Mouse (Mus musculus): ENCODE data around the gene Aurkaip1. TPM values are rescaled to one million over a fixed set of nuclear protein-coding genes. Genes with fewer than 3 reads are reported as not detected.

The Aurkaip1 gene
- polyA plus RNA-seq, 1 experiment from 2014 or later: 121 TPM

DNA sequence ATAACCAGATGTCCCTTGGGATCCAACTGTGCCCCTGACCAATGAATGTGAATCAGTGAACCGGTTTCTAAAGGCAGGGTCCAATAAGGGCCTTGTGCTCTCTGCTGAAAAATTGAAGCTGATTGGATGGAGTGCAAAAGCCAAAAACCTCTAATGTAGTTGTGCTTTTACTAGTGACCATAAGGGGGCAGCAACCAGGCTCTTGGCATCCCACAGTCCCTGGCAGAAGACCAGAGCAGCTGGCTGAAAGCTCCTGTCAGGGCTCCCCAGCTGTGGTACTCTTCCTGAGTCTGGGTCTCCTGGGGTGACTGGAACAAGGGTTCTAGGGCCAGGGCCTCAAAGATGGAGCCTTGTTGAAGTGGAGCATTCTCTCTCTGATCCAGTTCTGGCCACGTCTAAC is 2.8 kb downstream of the Aurkaip1 start:
- 28% methylated on average over 2 of the region's 2 CpGs for WGBS (ENCODE audit: insufficient replicate concordance)
- ATAC-seq (replicated peaks; ENCODE audit: insufficient number of reproducible peaks, low FRiP score, low TSS enrichment): no peak

DNA sequence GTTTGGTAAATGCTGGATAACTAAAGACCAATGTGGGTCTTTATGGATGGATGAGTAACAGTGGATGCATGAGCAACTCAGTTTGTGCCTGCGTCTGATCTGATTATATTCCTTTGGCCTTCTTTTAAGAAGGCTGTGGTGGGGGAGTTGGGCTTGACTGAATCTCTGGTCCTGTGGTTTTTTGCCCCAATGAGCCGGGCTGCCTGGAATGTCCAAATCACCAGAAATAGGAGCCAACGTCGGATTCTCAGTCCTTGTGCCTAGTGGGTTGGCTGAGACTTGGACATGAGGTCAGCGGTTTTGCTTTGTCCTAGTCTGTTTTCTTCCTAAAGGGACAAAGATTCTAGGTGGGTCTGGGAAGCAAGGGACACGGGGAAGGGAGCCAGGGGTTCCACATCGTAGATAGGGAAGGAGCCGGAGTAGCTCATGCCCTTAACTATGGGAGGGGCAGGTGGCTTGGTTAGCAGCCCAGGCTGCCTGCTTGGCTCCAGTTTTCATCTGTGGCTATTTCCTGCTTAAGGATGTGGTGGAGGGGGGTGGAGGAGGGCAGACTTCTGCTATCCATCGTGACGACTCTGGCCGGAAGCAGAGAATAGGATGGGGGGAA is 6.4 kb downstream of the Aurkaip1 start:
- WGBS (ENCODE audit: insufficient replicate concordance): 56% methylated on average over 11 of the region's 11 CpGs
- Histone ChIP-seq H3K4me2 (no peak overlapping the region), H3K27me3 (ENCODE audit: control insufficient read depth, insufficient read depth, low read length) (peaks cover 5% of the 10 kb centered on the region; the same call in 1 of the 2 replicates)

More for the DNA sequence above, 2.8 kb downstream of the Aurkaip1 start:
- Histone ChIP-seq H3K4me2 (peak overlapping the region; percentile 12; the same call in 1 of the 2 replicates), H3K4me3 (ENCODE audit: low read depth, low read length) (no peak overlapping the region), H3K27me3 (ENCODE audit: control insufficient read depth, insufficient read depth, low read length) (no peaks in the 10 kb centered on the region), H3K36me3 (ENCODE audit: control insufficient read depth, insufficient read depth, low read length) (peaks cover 4% of the 10 kb centered on the region; the same call in 1 of the 2 replicates), H3K9ac (ENCODE audit: low read depth, low read length) (peak overlapping the region; percentile 34; the same call in 1 of the 2 replicates), H3K27ac (ENCODE audit: low read depth, low read length) (no peak overlapping the region), H3K4me1 (ENCODE audit: control insufficient read depth, insufficient read depth, low read length) (peaks cover 21% of the 10 kb centered on the region), H3K9me3 (replicated peaks; ENCODE audit: control insufficient read depth, low read length) (no peaks in the 10 kb centered on the region)

DNA sequence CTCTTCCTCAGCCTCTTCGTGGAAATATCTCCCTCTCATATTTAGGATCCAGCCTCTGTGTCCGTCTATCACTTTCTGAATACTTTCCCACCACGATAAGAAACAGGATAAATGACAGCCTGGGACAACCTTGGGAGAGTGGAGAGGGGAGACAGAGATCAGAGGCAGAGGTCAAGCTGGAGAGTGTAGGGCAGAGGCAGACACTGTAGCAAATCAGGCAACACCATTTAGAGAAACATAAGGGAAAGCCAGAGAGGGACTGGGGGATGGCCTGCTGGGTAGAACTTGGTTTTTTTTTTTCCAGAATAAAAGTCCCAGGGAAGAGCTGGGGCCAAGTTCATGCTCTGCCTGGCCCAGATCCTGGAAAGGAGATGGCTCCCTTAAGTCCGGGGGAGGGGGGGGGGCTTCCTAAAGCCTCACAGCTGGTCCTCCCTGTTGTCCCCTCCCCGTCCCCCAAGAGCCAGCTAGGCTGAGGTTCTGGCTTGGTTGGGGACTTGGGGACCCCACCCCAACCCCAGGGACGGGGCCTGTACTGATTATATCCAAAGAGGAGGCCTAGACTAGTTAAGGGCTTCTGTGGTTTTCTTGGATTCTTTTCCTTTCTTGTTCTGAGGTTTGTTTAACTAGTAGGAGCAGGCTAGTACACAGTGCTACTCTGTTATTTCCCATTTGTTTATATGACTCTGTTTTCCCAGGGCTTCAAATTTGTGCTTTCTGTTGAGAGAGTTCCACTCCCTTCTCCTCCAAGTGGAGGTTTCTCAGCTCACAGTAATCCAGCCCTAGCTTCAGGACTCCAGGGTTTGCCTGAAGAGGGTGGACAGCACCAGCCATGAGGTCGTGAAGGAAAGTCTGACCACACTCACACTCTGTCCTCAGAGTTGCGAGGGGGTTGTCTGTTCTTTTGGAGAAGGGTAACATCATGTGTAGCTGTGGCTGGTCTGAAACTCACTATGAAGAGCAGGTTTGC is 7.4 kb downstream of the Aurkaip1 start:
- H3K27me3 ChIP-seq (ENCODE audit: control insufficient read depth, insufficient read depth, low read length): peaks cover 5% of the 10 kb centered on the region; the same call in 1 of the 2 replicates
- H3K9me3 ChIP-seq (replicated peaks; ENCODE audit: control insufficient read depth, low read length): no peaks in the 10 kb centered on the region
- H3K9ac ChIP-seq (ENCODE audit: low read depth, low read length): no peak overlapping the region
- no peak overlapping the region for H3K4me2 ChIP-seq
- 42% methylated on average over 8 of the region's 8 CpGs for WGBS (ENCODE audit: insufficient replicate concordance)
- no peak overlapping the region for H3K4me3 ChIP-seq (ENCODE audit: low read depth, low read length)
- no peaks in the 10 kb centered on the region; the same call in 1 of the 2 replicates for H3K36me3 ChIP-seq (ENCODE audit: control insufficient read depth, insufficient read depth, low read length)
- no peak for ATAC-seq (replicated peaks; ENCODE audit: insufficient number of reproducible peaks, low FRiP score, low TSS enrichment)
- H3K4me1 ChIP-seq (ENCODE audit: control insufficient read depth, insufficient read depth, low read length): peaks cover 42% of the 10 kb centered on the region
- H3K27ac ChIP-seq (ENCODE audit: low read depth, low read length): peak overlapping the region; percentile 47

More for the DNA sequence above, 6.4 kb downstream of the Aurkaip1 start:
- no peaks in the 10 kb centered on the region for H3K9me3 ChIP-seq (replicated peaks; ENCODE audit: control insufficient read depth, low read length)
- no peak overlapping the region for H3K4me3 ChIP-seq (ENCODE audit: low read depth, low read length)
- no peak for ATAC-seq (replicated peaks; ENCODE audit: insufficient number of reproducible peaks, low FRiP score, low TSS enrichment)
- H3K4me1 ChIP-seq (ENCODE audit: control insufficient read depth, insufficient read depth, low read length): peaks cover 42% of the 10 kb centered on the region
- peaks cover 4% of the 10 kb centered on the region; the same call in 1 of the 2 replicates for H3K36me3 ChIP-seq (ENCODE audit: control insufficient read depth, insufficient read depth, low read length)
- H3K27ac ChIP-seq (ENCODE audit: low read depth, low read length): peak overlapping the region; percentile 47; the same call in 1 of the 2 replicates
- H3K9ac ChIP-seq (ENCODE audit: low read depth, low read length): no peak overlapping the region

DNA sequence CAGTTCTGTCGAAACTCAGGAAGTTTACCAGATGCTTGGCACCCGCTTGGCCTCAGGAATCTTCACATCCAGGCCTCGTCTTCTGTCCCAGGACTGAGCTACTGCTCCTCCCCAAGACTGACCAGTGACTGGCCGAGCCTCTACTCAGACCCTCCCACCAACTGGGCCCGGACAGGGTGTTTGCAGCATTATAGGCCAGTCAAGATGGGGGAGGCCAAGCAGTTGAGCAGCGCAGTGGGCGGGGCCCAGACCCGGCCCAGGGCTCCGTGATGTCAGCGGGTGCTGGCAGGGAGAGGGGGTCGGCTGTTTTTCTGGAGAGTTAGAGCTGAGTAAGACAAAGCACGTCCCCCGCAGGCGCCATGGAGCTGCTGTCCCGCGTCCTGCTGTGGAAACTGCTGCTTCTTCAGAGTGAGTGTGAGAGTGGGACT is 8.4 kb downstream of the Aurkaip1 start, which contains the start of gene Mxra8:
Gene Mxra8, plus strand, starts transcription at position 198 of the 428 bp plus-strand sequence.
- under 1% methylated on average over 16 of the region's 16 CpGs for WGBS (ENCODE audit: insufficient replicate concordance)
- ATAC-seq (replicated peaks; ENCODE audit: insufficient number of reproducible peaks, low FRiP score, low TSS enrichment): peak; percentile 87
- H3K36me3 ChIP-seq (ENCODE audit: control insufficient read depth, insufficient read depth, low read length): no peaks in the 10 kb centered on the region; the same call in 1 of the 2 replicates
- H3K9ac ChIP-seq (ENCODE audit: low read depth, low read length): peak within 1 kb of the TSS; percentile 77
- H3K4me1 ChIP-seq (ENCODE audit: control insufficient read depth, insufficient read depth, low read length): peaks cover 38% of the 10 kb centered on the region
- H3K27ac ChIP-seq (ENCODE audit: low read depth, low read length): peak within 1 kb of the TSS; percentile 71
- peak within 1 kb of the TSS; percentile 95 for H3K4me2 ChIP-seq
- peaks cover 5% of the 10 kb centered on the region; the same call in 1 of the 2 replicates for H3K27me3 ChIP-seq (ENCODE audit: control insufficient read depth, insufficient read depth, low read length)
- H3K4me3 ChIP-seq (ENCODE audit: low read depth, low read length): peak within 1 kb of the TSS; percentile 58
- H3K9me3 ChIP-seq (replicated peaks; ENCODE audit: control insufficient read depth, low read length): no peaks in the 10 kb centered on the region

DNA sequence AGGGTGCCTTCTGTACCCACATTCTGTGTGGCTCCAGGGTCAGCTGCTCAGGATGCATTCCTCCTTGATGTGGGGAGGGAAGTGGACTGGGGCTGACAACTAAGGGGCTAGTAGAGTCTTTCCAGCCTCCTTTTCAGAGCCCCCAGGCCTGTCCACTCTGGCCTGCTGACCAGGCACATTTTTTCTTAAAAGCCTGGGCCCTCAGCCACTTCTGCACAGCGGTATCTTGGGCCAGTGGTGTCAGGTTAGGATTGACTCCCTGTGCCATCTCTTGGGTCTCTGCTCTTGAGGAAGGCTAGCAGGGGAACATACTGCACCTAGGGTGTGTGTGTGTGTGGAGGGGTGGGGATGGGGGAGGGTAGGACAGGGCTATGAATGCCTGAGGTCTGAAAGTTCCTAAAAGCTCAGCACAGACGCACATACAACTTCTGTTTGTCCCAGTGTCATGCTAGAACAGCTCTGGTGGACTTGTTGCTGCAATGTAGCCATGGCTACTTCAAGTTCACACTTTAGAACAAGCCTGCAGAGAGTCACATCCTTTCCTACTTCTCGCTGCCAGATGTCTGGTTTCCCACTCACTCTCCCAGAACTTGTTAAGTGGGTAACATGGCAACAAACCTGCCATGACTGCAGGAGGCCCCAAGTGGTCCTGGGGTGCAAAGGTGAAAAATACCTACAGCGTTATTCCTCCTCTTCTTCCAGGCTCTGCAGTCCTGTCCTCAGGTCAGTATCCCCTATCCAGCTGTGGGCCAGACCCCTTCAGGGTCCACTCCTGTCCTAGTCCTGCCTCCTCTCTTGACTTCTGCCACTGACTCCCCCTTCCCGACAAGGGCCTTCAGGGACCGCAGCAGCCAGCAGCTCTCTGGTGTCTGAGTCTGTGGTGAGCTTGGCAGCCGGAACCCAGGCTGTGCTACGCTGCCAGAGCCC is 9.3 kb downstream of the Aurkaip1 start:
- ATAC-seq (replicated peaks; ENCODE audit: insufficient number of reproducible peaks, low FRiP score, low TSS enrichment): no peak; the same call in 1 of the 2 replicates
- peak overlapping the region; percentile 95 for H3K4me2 ChIP-seq
- H3K36me3 ChIP-seq (ENCODE audit: control insufficient read depth, insufficient read depth, low read length): no peaks in the 10 kb centered on the region; the same call in 1 of the 2 replicates
- H3K4me3 ChIP-seq (ENCODE audit: low read depth, low read length): peak overlapping the region; percentile 58
- H3K4me1 ChIP-seq (ENCODE audit: control insufficient read depth, insufficient read depth, low read length): peaks cover 38% of the 10 kb centered on the region
- peaks cover 5% of the 10 kb centered on the region; the same call in 1 of the 2 replicates for H3K27me3 ChIP-seq (ENCODE audit: control insufficient read depth, insufficient read depth, low read length)
- WGBS (ENCODE audit: insufficient replicate concordance): 6% methylated on average over 8 of the region's 8 CpGs
- peak overlapping the region; percentile 71 for H3K27ac ChIP-seq (ENCODE audit: low read depth, low read length)
- no peaks in the 10 kb centered on the region for H3K9me3 ChIP-seq (replicated peaks; ENCODE audit: control insufficient read depth, low read length)
- H3K9ac ChIP-seq (ENCODE audit: low read depth, low read length): peak overlapping the region; percentile 77

DNA sequence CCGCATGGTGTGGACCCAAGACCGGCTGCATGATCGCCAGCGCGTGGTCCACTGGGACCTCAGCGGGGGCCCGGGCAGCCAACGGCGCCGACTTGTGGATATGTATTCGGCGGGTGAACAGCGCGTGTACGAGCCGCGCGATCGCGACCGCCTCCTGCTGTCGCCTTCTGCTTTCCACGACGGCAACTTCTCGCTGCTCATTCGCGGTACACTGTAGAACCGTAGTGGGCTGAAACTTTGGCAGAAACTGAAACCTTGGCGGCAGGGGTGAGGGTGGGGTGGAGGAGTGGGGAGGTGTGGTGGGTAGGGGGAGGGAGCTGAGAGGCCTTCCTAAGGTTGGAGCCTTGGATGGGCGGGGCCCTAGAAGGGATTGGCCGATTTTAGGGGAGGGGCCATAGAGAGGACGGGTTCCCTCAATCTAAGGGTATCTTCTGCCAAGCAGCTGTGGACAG is 10.0 kb downstream of the Aurkaip1 start:
- peak; percentile 75 for ATAC-seq (replicated peaks; ENCODE audit: insufficient number of reproducible peaks, low FRiP score, low TSS enrichment)
- H3K36me3 ChIP-seq (ENCODE audit: control insufficient read depth, insufficient read depth, low read length): no peaks in the 10 kb centered on the region; the same call in 1 of the 2 replicates
- peak overlapping the region; percentile 70 for H3K9ac ChIP-seq (ENCODE audit: low read depth, low read length)
- peaks cover 5% of the 10 kb centered on the region; the same call in 1 of the 2 replicates for H3K27me3 ChIP-seq (ENCODE audit: control insufficient read depth, insufficient read depth, low read length)
- H3K4me3 ChIP-seq (ENCODE audit: low read depth, low read length): peak overlapping the region; percentile 58
- peaks cover 38% of the 10 kb centered on the region for H3K4me1 ChIP-seq (ENCODE audit: control insufficient read depth, insufficient read depth, low read length)
- H3K27ac ChIP-seq (ENCODE audit: low read depth, low read length): no peak overlapping the region
- H3K9me3 ChIP-seq (replicated peaks; ENCODE audit: control insufficient read depth, low read length): no peaks in the 10 kb centered on the region
- H3K4me2 ChIP-seq: peak overlapping the region; percentile 95
- under 1% methylated on average over 32 of the region's 32 CpGs for WGBS (ENCODE audit: insufficient replicate concordance)

DNA sequence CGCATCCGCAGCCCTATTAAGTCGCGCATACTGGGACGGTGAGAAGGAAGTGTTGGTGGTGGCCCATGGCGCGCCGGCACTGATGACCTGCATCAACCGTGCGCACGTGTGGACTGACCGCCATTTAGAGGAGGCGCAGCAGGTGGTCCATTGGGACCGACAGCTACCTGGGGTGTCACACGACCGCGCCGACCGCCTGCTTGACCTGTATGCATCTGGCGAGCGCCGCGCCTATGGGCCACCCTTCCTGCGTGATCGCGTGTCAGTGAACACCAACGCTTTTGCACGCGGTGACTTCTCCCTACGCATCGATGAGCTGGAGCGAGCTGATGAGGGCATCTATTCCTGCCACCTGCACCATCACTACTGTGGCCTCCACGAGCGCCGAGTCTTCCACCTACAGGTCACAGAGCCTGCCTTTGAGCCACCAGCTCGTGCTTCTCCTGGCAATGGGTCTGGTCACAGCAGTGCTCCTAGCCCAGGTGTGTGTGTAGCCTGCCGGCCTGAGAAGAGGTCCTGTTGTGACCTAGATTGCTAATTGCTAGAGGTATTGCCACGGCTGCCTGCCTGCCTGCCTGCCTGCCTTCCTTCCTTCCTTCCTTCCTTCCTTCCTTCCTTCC is 10.7 kb downstream of the Aurkaip1 start:
- whole genome bisulfite sequencing (ENCODE audit: insufficient replicate concordance): 41% methylated on average over 38 of the region's 38 CpGs
- H3K27ac ChIP-seq (ENCODE audit: low read depth, low read length): no peak overlapping the region
- no peak for ATAC-seq (replicated peaks; ENCODE audit: insufficient number of reproducible peaks, low FRiP score, low TSS enrichment)
- peaks cover 5% of the 10 kb centered on the region; the same call in 1 of the 2 replicates for H3K27me3 ChIP-seq (ENCODE audit: control insufficient read depth, insufficient read depth, low read length)
- peak overlapping the region; percentile 95 for H3K4me2 ChIP-seq
- H3K4me1 ChIP-seq (ENCODE audit: control insufficient read depth, insufficient read depth, low read length): peaks cover 38% of the 10 kb centered on the region
- H3K36me3 ChIP-seq (ENCODE audit: control insufficient read depth, insufficient read depth, low read length): no peaks in the 10 kb centered on the region; the same call in 1 of the 2 replicates
- peak overlapping the region; percentile 58 for H3K4me3 ChIP-seq (ENCODE audit: low read depth, low read length)
- H3K9ac ChIP-seq (ENCODE audit: low read depth, low read length): 0 out of 2 replicates have a peak overlapping the region, but pooled peaks have one; percentile 16
- H3K9me3 ChIP-seq (replicated peaks; ENCODE audit: control insufficient read depth, low read length): no peaks in the 10 kb centered on the region

Measured in heart, embryonic 11.5 days (tissue).